Mouse (Mus musculus) c-Kit-positive CD71-positive TER-119-positive erythroid progenitor cells, embryonic 14.5 days (primary cell): Measurements from ENCODE around the gene Gm21663.
"Not testable (repeated sequence)": the region's sequence is repeated elsewhere in the genome, so short reads cannot be mapped to it uniquely, and the experiment has no call there.

Experiments
- DNase-seq: peaks from one replicate; pipeline ENCODE4 v3.0.0-alpha.2; 2013; ENCODE audit warnings: low spot score

Gene Gm21663

DNA sequence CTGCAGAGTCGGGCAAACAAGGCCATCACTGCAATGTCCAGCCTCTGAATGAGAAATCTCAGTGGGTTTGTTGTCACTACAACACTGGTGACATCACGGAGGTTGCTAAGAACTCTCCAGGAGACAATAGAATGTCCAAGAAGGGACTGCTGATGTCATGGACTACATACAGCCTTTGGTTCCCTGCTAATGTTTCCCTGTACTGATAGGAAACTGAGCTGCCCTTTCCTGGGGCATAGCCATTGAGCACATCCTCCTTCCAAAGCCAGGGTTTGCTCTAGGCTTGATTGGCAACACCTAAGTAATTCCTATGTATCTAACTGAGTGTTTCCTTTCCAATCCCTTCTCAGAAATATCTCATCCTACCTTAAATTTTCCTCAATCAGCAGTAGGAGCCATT, at the start of gene Gm21663:
TSS of gene Gm21663 (minus strand) at position 101 of the 400 bp plus-strand sequence.
- not testable (repeated sequence) for DNase-seq

DNA sequence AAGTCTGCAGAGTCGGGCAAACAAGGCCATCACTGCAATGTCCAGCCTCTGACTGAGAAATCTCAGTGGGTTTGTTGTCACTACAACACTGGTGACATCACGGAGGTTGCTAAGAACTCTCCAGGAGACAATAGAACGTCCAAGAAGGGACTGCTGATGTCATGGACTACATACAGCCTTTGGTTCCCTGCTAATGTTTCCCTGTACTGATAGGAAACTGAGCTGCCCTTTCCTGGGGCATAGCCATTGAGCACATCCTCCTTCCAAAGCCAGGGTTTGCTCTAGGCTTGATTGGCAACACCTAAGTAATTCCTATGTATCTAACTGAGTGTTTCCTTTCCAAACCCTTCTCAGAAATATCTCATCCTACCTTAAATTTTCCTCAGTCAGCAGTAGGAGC, 46.4 kb upstream of the Gm21663 start, which contains the start of gene Gm21698:
TSS of gene Gm21698 (minus strand) at position 101 of the 400 bp plus-strand sequence.
- DNase-seq: not testable (repeated sequence)

DNA sequence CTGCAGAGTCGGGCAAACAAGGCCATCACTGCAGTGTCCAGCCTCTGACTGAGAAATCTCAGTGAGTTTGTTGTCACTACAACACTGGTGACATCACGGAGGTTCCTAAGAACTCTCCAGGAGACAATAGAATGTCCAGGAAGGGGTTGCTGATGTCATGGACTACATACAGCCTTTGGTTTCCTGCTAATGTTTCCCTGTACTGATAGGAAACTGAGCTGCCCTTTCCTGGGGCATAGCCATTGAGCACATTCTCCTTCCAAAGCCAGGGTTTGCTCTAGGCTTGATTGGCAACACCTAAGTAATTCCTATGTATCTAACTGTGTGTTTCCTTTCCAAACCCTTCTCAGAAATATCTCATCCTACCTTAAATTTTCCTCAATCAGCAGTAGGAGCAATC, 30.4 kb upstream of the Gm21663 start, which contains the start of gene Gm21680:
TSS of gene Gm21680 (minus strand) at position 101 of the 400 bp plus-strand sequence.
- not testable (repeated sequence) for DNase-seq

DNA sequence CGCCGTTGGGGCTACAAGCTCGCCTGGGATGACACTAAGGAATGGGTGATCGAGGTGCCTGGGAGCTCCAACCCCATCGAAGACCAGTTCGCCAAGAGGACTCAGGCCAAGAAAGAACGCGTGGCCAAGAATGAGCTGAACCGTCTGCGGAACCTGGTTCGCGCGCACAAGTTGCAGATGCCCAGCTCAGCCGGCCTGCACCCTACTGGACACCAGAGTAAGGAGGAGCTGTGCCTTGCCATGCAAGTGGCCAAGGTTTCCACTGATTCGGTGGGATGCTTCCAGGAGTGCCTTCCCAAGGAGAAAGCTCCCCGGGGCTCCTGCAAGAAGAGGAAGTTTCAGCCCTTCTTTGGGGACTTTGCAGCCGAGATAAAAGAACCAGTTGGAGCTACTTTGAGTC, 14.9 kb upstream of the Gm21663 start:
- not testable (repeated sequence) for DNase-seq

DNA sequence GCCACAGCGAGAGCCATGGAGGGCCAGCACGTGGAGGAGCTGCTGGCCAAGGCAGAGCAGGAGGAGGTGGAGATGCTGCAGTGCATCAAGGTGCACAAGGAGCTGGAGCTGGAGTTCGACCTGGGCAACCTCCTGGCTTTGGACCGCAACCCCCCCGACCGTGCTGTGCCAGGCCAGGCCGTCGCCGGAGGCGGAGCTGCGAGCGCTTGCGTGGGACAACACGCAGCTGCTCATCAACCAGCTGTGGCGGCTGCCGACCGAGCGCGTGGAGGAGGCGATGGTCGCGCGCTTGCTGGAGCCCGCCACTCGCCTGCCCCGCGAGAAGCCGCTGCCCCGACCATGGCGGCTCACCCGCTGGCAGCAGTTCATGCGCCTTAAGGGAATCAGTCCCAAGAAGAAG, 14.4 kb upstream of the Gm21663 start:
- not testable (repeated sequence) for DNase-seq

DNA sequence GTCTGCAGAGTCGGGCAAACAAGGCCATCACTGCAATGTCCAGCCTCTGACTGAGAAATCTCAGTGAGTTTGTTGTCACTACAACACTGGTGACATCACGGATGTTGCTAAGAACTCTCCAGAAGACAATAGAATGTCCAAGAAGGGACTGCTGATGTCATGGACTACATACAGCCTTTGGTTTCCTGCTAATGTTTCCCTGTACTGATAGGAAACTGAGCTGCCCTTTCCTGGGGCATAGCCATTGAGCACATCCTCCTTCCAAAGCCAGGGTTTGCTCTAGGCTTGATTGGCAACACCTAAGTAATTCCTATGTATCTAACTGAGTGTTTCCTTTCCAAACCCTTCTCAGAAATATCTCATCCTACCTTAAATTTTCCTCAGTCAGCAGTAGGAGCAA, 12.1 kb upstream of the Gm21663 start, which contains the start of gene Gm21671:
TSS of gene Gm21671 (minus strand) at position 101 of the 400 bp plus-strand sequence.
- not testable (repeated sequence) for DNase-seq

DNA sequence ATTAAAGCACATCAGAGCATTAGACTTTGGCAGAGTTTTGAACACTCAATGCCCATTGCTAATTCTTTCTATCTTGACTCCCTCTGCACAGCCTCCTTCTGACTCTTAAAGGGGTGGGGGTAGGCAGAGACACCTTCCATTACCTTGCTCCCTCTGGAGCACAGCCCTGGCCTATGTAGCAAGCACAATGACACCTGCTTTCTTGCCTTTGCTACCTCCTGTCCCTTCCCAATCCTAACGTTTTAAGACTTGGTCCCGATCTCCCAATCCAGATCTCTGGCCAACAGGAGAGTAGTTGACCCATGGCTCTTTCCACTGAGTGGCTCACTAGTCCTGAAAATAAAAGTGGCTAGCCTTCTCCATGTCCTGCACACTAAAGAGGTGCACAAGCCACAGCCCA, 3.2 kb upstream of the Gm21663 start:
- not testable (repeated sequence) for DNase-seq

DNA sequence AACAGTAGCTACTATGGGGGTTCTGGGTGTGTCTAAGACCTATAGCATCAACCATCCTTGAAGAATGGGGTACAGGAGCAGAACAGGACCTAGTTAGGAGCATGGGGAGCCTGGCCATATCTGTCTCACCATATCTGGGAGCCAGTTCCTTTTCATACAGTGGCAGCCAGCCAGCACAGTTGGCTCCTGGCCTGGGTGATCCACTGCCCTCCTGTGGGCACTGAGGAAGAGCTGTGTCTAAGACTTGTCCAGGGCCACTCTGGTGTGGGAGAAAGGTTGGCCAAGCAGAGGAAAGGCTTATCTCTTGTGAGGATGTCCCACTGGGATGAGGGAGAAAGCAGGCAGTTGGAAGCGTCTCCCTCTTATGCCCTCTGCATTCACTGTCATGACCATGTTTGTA, 50.9 kb downstream of the Gm21663 start:
- no peak for DNase-seq

DNA sequence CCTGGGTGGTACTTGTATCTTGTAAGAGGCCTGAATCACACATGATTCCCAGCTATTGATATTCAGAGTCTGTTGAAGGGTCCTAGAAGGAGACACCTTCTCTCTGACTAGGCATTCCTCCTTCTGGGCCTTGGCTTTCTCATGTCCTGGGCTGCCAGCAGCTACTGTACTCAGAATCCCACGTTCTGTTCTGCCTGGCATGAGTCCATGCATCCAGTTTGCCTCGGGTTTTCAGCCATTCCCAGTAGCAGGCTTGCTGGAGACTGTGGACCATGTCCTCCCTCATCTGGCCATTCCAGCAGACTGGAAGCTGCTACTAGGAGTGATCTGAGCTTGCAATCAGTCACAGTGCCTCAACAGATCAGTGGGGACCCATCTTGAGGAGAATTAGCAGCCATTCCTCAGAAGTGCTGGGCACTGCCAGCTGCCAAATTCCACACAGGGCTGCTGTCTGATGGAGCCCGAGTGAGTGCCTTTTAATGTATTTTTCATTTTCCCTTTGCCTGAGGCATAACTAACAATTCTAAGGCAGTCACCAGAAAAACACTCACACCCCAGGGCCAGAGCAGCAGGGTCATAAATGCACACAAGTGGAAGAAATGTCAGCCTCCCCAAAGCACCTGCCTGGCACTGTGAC, 52.3 kb downstream of the Gm21663 start:
- no peak for DNase-seq

DNA sequence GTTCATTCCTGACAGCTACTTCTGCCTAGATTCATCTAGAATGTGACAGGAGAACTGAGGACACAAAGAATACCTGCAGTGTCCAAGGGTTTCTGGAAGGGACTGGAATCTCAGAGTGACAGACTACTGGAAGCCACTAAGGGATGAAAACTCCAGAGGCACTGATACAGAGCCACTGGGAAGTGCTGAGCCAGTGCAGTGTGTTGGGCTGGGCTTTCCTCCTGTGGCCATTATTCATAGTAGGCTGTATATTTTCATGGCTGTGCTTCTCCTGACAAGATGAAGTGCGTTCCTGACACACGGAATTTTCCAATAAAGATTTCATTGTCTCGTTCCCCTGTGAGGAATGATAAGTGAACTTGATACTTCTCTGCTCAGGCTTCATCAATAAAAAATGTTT, 55.5 kb downstream of the Gm21663 start:
- DNase-seq: no peak
